ENCODE assay signal across 1 mouse cellular context in the genomic region with DNA sequence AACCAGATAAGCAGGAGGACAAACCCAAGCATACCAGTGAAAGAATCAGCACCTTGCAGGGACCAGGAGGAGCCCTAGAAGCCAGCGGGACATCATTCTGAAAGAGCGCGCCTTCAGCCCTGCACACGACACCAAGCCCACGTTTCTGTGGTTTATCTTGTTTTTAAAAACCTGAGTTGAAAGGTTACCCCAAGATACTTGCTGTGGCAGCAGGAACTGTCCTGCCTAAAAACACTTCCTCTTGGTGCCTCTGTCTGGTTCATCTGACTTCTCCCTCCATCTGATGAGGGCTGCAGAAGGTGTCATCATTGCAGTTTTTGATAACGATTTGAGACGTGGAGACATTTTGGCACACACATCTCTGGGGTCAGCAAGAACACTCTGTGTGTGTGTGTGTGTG.
TF ChIP-seq lines count a peak whose summit lies in the region.

No protein-coding gene starts in this region.

TF ChIP-seq in MEL, 35 proteins besides CTCF, POLR2A, EP300 and RAD21 (continued from another document):
- 0 out of 2 replicates have a peak, but pooled peaks have one; percentile 30 for TF ChIP-seq ELF1 (IDR thresholded peaks at IDR 0.05; ENCODE audit: low read depth, low read length)
- 0 out of 2 replicates have a peak, but pooled peaks have one; percentile 9 for TF ChIP-seq RCOR1 (IDR thresholded peaks at IDR 0.05; ENCODE audit: low read depth, low read length)
- peak; percentile 77 for TF ChIP-seq TBP (IDR thresholded peaks at IDR 0.05; ENCODE audit: low read depth, low read length)
- TF ChIP-seq USF2 (IDR thresholded peaks at IDR 0.05; ENCODE audit: borderline replicate concordance in 1 of 2, insufficient read depth in 1 of 2, low read depth in 1 of 2, low read length in 2 of 2), result no peak
- no peak for TF ChIP-seq MEF2A (IDR thresholded peaks at IDR 0.05; ENCODE audit: extremely low read depth, insufficient replicate concordance, low read depth, low read length, poor library complexity, severe bottlenecking)
- 0 out of 2 replicates have a peak, but pooled peaks have one; percentile 31 for TF ChIP-seq ZMIZ1 (IDR thresholded peaks at IDR 0.05; ENCODE audit: low read depth, low read length)
- TF ChIP-seq ETS1 (IDR thresholded peaks at IDR 0.05; ENCODE audit: low read depth, low read length), result peak; percentile 93
- TF ChIP-seq GATA1 (IDR thresholded peaks at IDR 0.05; ENCODE audit: low read depth, low read length), result peak; percentile 76
- 0 out of 2 replicates have a peak, but pooled peaks have one; percentile 46 for TF ChIP-seq HCFC1 (IDR thresholded peaks at IDR 0.05; ENCODE audit: low read depth, low read length)
- TF ChIP-seq MXI1 (IDR thresholded peaks at IDR 0.05; ENCODE audit: low read depth, low read length), result peak; percentile 73
- TF ChIP-seq CHD1 (IDR thresholded peaks at IDR 0.05; ENCODE audit: low read depth, low read length), result no peak
- TF ChIP-seq BHLHE40 (IDR thresholded peaks at IDR 0.05; ENCODE audit: borderline replicate concordance, low read depth, low read length), result peak; percentile 79; the same call in 1 of the 2 replicates
- no peak for TF ChIP-seq POLR2AphosphoS5 (IDR thresholded peaks at IDR 0.05; ENCODE audit: borderline replicate concordance, low read depth, low read length)
- TF ChIP-seq TCF12 (IDR thresholded peaks at IDR 0.05; ENCODE audit: low read depth, low read length), result peak; percentile 67
- TF ChIP-seq MAX (IDR thresholded peaks at IDR 0.05; ENCODE audit: low read length), result peak; percentile 79
- TF ChIP-seq UBTF (IDR thresholded peaks at IDR 0.05; ENCODE audit: borderline replicate concordance, insufficient read depth, low read depth, low read length), result no peak
- TF ChIP-seq SIN3A (IDR thresholded peaks at IDR 0.05; ENCODE audit: low read length), result peak; percentile 88
